ENCODE assay signal across 25 mouse cellular contexts in genomic region chr11:95493010-95493409, GRCm38 (mm10). TPM values are rescaled to one million over a fixed set of nuclear protein-coding genes. Genes with fewer than 3 reads are reported as not detected.
DNase-seq lines count a peak whose midpoint lies in the region; TF ChIP-seq lines count a peak whose summit lies in the region.
"Had no signal": no experiment of that assay in that cellular context is flagged by ENCODE, and none has a peak within 500 bp of the region (broad histone marks: within the 10 kb centered on the region; RNA-seq: fewer than 3 reads in every experiment).

No protein-coding gene starts in this region.

- DNase-seq in cerebellum, adult 2 months = peak; percentile 31 to 39
- DNase-seq in cerebellum, postnatal 4 days (ENCODE audit: low spot score in 2 of 2) = no peak
- peak; percentile 36 to 61 for DNase-seq in cerebellum, postnatal 25 days
- DNase-seq in cerebellum, adult 9-11 months = no peak
- peak; percentile 66 for DNase-seq in left cerebral cortex, postnatal 4 days
- no peak for DNase-seq in left cerebral cortex, postnatal 14 days (ENCODE audit: low spot score in 2 of 2)
- DNase-seq: adrenal gland, adult 2 months; adrenal gland, postnatal 14 days; forebrain, postnatal 0 days; gastrocnemius, adult 2 months; gastrocnemius, postnatal 14 days; heart, adult 18-20 months; heart, postnatal 10 days; heart, postnatal 4 days; kidney, adult 11 months; kidney, adult 8-10 months had no signal

- 11% methylated on average over 4 of the region's 4 CpGs for WGBS in cerebellum, adult 2 months

- intact Hi-C loops in left cerebral cortex, postnatal 4 days (cut with DNase I) = no loop called here
- intact Hi-C loops in left cerebral cortex, postnatal 14 days (cut with DNase I) = no loop called here

- TF ChIP-seq CTCF in cerebellum, adult 2 months (IDR thresholded peaks at IDR 0.05; ENCODE audit: borderline replicate concordance, insufficient read depth, low read depth, low read length) = no peak

- H3K4me3 ChIP-seq in cerebellum, adult 2 months (replicated peaks; ENCODE audit: insufficient read depth, low read depth, low read length) = no peak overlapping the region
- H3K4me3 ChIP-seq: embryonic facial prominence, embryonic 12.5 days; embryonic facial prominence, embryonic 15.5 days; gastrocnemius, adult 2 months; heart, embryonic 12.5 days; heart, embryonic 15.5 days; hindbrain, embryonic 15.5 days; intestine, embryonic 15.5 days had no signal

- no peak for TF ChIP-seq POLR2A in cerebellum, adult 2 months (IDR thresholded peaks at IDR 0.05; ENCODE audit: borderline replicate concordance, insufficient read depth, low read length)

- no peak overlapping the region for H3K27ac ChIP-seq in cerebellum, adult 2 months (ENCODE audit: insufficient read depth, low read length)
- H3K27ac ChIP-seq: embryonic facial prominence, embryonic 12.5 days; embryonic facial prominence, embryonic 15.5 days; gastrocnemius, adult 2 months; heart, embryonic 15.5 days; hindbrain, embryonic 15.5 days; intestine, embryonic 15.5 days had no signal

- H3K4me1 ChIP-seq in cerebellum, adult 2 months (ENCODE audit: control insufficient read depth, insufficient read depth, low read length) = peaks cover 15% of the 10 kb centered on the region
- H3K4me1 ChIP-seq: embryonic facial prominence, embryonic 12.5 days; embryonic facial prominence, embryonic 15.5 days; hindbrain, embryonic 15.5 days; intestine, embryonic 15.5 days had no signal

- no peaks in the 10 kb centered on the region for H3K27me3 ChIP-seq in cerebellum, adult 2 months (ENCODE audit: control insufficient read depth, insufficient read depth, low read length)
- H3K27me3 ChIP-seq: embryonic facial prominence, embryonic 12.5 days; embryonic facial prominence, embryonic 15.5 days; heart, embryonic 12.5 days; heart, embryonic 15.5 days; hindbrain, embryonic 15.5 days; intestine, embryonic 15.5 days had no signal

RNA-seq across cellular contexts. Expression of gene Nxph3, which starts 21.4 kb away (rescaled TPM):
- polyA plus RNA-seq in cerebellum, adult 2 months (2012; rRNA removed) = 18.6 and 19.9 TPM in 2 replicates
- 10 to 100 TPM; 40.2 to 44.0 TPM for total RNA-seq in left cerebral cortex, postnatal 4 days (2021)
- total RNA-seq in left cerebral cortex, postnatal 14 days (2021) = 10 to 100 TPM; 32.5 to 46.2 TPM
- total RNA-seq: common myeloid progenitor, adult 5-6 weeks; MEL had no signal
- polyA plus RNA-seq: CD4-positive, CD25-positive, alpha-beta regulatory T cell, adult 4 months had no signal

Comparison
In these comparisons a context has a peak if more than half of its experiments do, and no peak if none do; other contexts are left out.
1. DNase-seq: peak in cerebellum, adult 2 months (2 of 2), cerebellum, postnatal 25 days (2 of 2) and left cerebral cortex, postnatal 4 days (single experiment); none in cerebellum, postnatal 4 days (0 of 2), cerebellum, adult 9-11 months (single experiment) and left cerebral cortex, postnatal 14 days (0 of 2).